Mouse (Mus musculus) hematopoietic stem cell, adult 5-6 weeks (primary cell): ENCODE measurements around the gene Fam171b. TPM values are rescaled to one million over a fixed set of nuclear protein-coding genes. Genes with fewer than 3 reads are reported as not detected.

Experiments used
- ATAC-seq, 2 experiments: fragments of 125-278 bp in 1 of 2; replicated peaks in 1 of 2; 2 replicates each; pipeline ENCODE4 v1.8.0; 2016 to 2017; ENCODE audit warnings: inconsistent platforms in 2 of 2, mild to moderate bottlenecking in 2 of 2, moderate number of reproducible peaks in 2 of 2, low read depth in 1 of 2, moderate TSS enrichment in 1 of 2; ENCODE audit not compliant: low FRiP score in 2 of 2, poor library complexity in 2 of 2, severe bottlenecking in 2 of 2, insufficient read depth in 1 of 2, low TSS enrichment in 1 of 2
- total RNA-seq: library from RNA; stranded (forward); fragments of 172-1452, 232-1000 nt; gene quantifications from 2 replicates; pipeline ENCODE4 v1.2.3, GENCODE M21; 2017

The Fam171b gene
- total RNA-seq = 0.63 and 0.79 TPM in 2 replicates

GRCm38 (mm10) chr2:83812483-83813272, at the start of gene Fam171b:
TSS of gene Fam171b (plus strand) at chr2:83812636.
- ATAC-seq = peak; percentile 88 to 90

GRCm38 (mm10) chr2:83766058-83766457, 46.4 kb upstream of the Fam171b start:
- ATAC-seq = no peak

DNA sequence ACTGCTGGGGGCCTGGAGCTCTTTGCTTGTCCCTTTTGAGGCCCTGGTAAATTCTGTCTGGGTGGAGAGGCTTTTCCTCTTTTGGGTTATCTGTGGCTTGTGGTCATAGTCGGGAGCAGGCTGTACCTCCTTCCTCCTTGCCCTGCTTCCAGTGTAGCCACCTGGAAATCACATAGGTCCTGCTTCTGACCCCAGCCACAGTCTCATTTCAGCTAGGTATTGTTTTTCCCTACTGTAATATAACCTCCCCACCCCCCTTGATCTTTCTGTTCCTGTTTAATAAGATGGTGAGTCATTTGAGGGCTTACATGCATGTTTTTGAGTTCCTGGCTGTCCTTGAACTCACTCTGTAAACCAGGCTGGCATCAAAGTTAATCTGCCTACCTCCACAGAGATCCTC, 45.6 kb upstream of the Fam171b start:
- peak; percentile 53 to 58; a peak in 3 of 4 replicates for ATAC-seq

DNA sequence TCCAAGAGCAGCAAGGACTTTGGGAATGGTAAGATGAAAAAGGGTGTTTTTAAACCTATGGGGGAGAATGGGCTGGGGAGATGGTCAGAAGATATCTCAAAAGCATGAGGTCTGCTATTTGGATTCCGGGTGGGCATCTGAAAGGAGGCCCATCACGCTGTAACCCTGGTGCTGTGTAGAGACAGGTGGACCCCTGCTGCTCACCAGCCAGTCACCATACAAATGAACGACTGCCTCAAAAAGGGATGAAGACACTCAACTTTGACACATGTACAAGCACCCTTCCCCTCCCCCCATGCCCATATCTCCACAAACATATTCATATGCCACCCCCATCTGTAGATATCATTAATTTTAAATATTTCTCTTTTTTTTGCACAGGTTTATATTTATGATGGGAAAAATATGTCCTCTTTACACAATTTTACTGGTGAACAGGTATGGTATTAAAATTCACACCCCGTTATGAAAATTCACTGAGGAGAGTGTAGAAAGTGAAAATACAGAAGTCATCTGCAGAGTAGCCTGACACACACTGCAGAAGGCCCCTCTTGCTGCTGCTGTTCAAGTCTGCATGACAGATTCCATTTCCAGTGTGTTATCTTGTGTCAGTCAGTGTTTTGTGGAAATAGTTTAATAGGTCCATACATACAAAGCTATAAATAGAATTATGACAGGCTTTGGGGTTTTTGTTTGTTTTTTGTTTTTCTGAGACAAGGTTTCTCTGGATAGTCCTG, 44.0 kb upstream of the Fam171b start:
- ATAC-seq = no peak

DNA sequence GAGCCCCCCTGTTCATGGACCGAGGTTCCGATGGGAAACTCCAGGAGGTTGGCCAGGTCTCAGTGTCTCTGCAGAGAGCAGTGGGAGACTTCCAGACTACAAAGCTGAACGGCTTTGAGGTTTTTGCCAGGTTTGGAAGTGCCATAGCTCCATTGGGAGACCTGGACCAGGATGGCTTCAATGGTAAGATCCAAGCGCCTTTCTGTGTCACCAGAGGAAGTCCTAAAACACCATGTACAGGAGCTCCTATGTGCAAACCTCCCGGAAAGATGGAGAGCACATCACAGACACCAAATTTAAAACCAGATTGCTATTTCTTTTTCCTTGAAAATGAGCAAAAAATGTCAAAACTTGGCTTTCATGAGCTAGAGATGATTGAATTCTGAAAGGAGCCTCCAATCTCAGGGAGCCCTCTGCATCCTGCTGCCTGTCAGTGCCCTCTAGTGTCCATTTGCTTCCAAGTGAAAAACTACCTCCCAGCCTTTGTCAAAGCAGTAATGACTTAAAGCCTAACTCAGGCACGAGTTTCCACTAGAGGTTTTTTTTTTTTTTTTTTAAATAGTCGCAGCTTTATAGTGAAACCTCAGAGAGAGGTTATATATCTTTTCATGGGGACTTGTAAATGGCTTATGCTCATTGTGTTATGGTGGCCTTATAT, 41.2 kb upstream of the Fam171b start:
- peak; percentile 87 to 96 for ATAC-seq

DNA sequence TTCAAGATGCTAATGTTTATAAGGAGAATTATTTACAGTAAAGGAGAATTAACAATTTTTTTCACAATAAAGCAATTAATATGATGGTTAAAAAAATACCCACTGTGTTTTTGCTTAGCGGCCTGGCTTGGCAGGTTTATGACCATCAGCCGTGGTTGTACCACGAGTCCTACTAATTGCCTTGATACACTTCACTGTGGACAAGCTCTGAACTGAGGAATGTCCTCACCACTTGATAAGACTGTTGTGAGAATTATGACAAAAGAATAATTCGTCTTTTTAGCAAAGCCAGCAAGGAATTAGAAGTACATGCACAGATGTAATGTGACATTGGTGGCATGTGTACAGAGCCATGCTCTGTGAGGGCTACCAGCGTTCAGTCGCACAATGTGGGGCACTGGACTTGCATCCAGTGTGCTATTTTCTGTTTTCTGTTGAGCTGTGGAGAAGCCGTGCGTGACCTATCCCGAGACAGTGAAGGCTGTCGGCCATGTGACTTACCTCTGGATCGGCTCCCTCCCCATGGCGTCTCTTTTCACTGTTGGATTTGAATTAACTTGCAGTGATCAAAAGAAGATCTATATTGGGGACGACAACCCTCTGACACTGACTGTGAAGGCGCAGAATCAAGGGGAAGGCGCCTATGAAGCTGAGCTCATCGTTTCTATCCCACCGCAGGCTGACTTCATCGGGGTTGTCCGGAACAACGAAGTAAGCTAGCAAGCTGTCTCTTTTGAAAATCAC, 20.9 kb upstream of the Fam171b start:
- ATAC-seq = no peak

DNA sequence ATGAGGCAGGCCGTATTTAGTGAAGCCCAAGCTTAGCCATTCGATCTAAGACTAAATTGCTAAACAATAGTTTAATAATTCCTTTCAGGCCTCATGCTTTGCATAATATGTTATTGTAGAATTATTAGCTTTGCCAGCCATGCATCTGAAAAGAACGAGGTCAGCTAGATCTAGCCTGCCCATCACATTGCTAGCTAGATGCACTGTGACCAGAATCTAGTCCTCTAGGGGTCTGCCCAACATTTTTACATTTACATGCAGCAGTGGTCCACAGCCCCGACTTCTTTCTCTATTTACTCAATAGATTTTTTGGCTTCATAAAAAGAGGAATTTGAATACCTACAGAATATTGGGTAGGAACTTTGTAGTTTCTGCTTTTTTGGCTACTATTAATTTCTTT, 20.3 kb upstream of the Fam171b start:
- no peak for ATAC-seq

DNA sequence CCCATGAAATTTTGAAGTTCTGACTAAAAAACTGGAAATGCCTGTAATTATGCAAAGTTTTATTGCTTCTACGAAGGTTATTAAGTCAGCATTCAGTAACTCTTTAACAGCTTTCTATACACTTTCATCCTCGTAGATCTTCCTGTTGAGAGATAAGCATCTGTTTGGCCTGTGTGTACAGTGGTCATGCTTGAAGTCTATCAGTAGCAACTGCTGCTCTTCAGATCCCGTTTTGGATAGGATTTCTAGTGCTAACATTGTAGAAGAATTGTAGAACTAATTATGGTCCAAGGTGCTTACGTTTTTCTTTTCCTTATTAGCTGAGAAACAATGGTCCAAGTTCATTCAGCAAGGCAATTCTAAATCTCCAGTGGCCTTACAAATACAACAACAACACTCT, 16.7 kb upstream of the Fam171b start:
- ATAC-seq = no peak

DNA sequence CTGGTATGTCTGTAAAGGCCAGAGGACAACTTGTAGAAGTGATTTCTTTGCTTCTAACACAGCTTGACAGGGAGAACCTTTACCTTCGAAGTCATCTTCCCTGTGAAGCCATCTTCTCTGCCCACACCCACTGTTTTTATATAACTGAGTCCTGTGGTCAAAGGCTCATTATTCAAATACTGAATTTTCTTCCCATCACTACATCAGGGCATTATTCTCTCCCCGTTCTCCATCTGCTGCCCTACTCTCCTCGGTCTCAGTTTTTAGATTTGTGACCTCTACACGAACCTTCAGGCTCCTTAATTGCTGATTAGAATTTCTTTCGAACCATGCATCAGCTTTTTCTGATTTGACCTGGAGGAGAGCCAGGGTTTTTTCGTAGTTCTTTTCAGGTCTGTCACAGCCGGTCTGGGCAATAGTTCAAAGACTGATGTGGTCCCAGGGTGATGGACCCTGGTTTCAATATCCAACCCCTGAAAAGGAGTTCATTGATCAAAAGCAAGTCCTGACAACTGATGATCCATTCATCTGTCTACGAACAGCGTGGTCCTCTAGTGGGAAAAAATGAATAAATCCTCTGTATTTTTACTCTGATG, 14.4 kb upstream of the Fam171b start:
- no peak for ATAC-seq

DNA sequence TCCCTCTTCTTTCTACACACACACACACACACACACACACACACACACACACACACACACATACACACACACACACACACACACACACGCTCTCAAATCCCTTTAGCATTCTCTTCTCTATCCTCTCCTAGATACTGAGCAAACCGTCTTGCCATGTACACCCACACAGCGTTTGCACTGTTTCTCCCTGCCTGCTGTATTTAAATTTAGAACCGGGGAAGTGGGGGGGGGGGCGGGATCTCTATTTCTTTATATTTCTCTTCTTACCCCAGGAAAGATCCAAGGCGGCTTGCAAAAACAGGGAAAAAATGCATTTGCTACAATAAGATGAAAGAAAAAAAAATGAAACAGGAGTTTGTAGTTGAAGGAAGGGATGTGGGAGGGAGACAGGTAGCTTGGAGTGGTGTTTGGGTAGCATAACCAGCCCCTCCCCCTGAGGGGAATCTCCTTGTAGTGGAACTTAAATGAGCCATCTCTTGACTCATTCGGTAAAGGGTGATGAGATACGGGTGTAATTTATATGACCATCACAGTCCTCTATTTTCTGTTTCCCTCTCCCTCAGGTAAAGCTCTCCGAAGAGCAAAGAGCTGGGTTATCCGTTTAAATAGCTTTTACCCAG, 947 bp downstream of the Fam171b start:
- ATAC-seq = no peak

DNA sequence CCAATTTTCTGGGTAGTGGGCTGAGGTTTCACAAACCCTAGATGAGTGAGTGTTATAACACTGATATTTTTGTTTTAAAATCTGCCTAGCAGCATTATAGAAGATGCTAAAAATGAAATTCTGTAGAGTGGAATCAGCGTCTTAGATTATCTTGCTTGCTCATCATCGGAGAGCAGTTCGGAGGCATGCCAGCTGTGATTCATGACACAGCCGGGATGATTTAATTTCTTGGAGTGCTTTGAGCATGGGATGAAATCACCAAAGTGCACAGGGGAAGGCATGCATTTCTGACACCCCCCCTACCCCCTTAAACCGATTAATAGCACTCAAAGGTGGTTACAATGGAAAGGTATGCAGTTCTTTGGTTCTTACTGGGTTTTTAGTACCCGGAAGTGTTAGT, 1.6 kb downstream of the Fam171b start:
- ATAC-seq = no peak

- no peak for ATAC-seq
Measured at GRCm38 (mm10) chr2:83816147-83816546, 3.7 kb downstream of the Fam171b start.

GRCm38 (mm10) chr2:83825161-83825560, 12.7 kb downstream of the Fam171b start:
- ATAC-seq = no peak

DNA sequence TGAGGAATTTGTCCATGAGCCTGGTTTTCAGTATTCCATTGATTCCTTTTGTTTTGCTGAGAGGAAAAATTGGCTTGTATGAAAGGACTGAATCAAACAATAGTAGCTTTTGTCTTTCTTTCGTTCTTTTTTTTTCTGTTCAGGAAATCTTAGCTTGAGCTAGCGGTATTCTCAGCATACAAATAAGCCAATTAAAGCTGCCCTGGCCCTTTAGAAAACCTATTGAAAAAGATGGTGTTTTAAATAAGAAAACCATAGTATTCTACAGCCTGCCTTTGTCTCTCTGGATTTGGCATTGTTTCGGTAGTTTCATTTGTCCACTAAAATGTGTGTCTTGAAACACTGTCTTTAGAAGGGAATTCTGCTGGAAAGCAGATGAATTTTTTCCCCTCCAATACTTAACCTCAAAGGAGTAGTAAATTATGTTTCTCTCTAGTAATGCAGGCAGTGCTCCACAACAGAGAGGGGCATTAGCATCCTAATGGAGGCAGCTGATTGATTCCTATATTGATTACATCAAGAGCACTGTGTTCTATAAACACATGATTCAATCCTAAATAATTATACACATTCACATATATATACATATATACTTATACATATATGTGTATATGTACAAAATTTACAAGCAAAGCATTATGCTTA, 16.6 kb downstream of the Fam171b start:
- ATAC-seq = no peak

DNA sequence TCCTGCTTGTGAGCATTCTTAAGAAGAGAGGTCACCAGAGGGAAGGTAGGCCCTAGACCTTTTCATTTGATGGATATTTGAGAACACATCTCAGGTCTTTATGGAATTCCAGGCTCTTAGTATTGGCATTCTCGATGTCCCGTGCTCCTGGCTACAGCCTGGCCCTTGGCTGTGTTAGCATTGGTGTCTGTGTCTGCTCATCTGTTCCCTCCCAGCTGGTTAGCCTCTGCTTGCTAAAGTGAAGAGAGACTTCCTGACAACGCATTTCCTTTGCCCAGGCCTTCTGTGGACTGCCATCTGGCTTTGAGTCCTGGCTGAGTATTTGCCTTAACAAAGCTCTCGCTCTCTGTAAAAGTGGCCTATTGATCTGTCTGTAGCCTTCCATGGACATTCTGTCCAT, 20.5 kb downstream of the Fam171b start:
- ATAC-seq = no peak

GRCm38 (mm10) chr2:83835313-83836070, 23.1 kb downstream of the Fam171b start:
- ATAC-seq = no peak
